Mouse (Mus musculus) limb, embryonic 15.5 days (tissue): ENCODE data around the gene Krt28. TPM values are rescaled to one million over a fixed set of nuclear protein-coding genes. Genes with fewer than 3 reads are reported as not detected.

ENCODE experiments used
- ATAC-seq: fragments of 200-750 bp; cut with Nextera tagmentation; 2 replicates; pipeline ENCODE4 v1.8.0; 2017; ENCODE audit warnings: low read depth, moderate TSS enrichment; ENCODE audit not compliant: insufficient number of reproducible peaks, low FRiP score, low TSS enrichment
- H3K27ac ChIP-seq: fragments of 300-500 bp; sonication (generic); 2 replicates; pipeline ENCODE4 v1.5.1; 2015; ENCODE audit warnings: moderate library complexity, mild to moderate bottlenecking, inconsistent platforms
- H3K27me3 ChIP-seq: fragments of 300-500 bp; sonication (generic); 2 replicates; pipeline ENCODE4 v1.6.1; 2015; ENCODE audit warnings: inconsistent platforms
- H3K36me3 ChIP-seq: fragments of 300-500 bp; sonication (generic); 2 replicates; pipeline ENCODE4 v1.6.1; 2015; ENCODE audit warnings: inconsistent platforms
- H3K4me1 ChIP-seq: fragments of 300-500 bp; sonication (generic); 2 replicates; pipeline ENCODE4 v1.6.1; 2015; ENCODE audit warnings: inconsistent platforms
- H3K4me2 ChIP-seq: fragments of 300-500 bp; sonication (generic); 2 replicates; pipeline ENCODE4 v1.6.1; 2015; ENCODE audit warnings: mild to moderate bottlenecking, inconsistent platforms
- H3K4me3 ChIP-seq: fragments of 300-500 bp; sonication (generic); 2 replicates; pipeline ENCODE4 v1.5.1; 2015; ENCODE audit warnings: mild to moderate bottlenecking, inconsistent platforms
- H3K9ac ChIP-seq: fragments of 300-500 bp; sonication (generic); 2 replicates; pipeline ENCODE4 v1.6.1; 2015; ENCODE audit warnings: inconsistent platforms
- H3K9me3 ChIP-seq: fragments of 300-500 bp; sonication (generic); 2 replicates; pipeline ENCODE4 v1.6.1; 2016; ENCODE audit warnings: inconsistent platforms
- WGBS: fragments of 180-500 bp; shearing (Covaris S2); methylation state at CpG from one replicate; pipeline ENCODE4 v1.1.7; 2015; 5-methylcytosine and 5-hydroxymethylcytosine counted together
- polyA plus RNA-seq: library from polyadenylated mRNA; unstranded; fragments of >200 nt; fragmentation: Nextera tagmentation; extraction: Ambion mirVana; gene quantifications from 2 replicates; pipeline ENCODE4 v1.2.1, GENCODE M21; 2015

Krt28 gene
- 0.14 and 0.17 TPM in 2 replicates for polyA plus RNA-seq

- Histone ChIP-seq H3K4me3 (no peak within 1 kb of the TSS), H3K27ac (no peak within 1 kb of the TSS), H3K9me3 (no peaks in the 10 kb centered on the region), H3K36me3 (no peaks in the 10 kb centered on the region), H3K4me1 (no peaks in the 10 kb centered on the region), H3K4me2 (no peak within 1 kb of the TSS), H3K27me3 (no peaks in the 10 kb centered on the region), H3K9ac (no peak within 1 kb of the TSS)
- WGBS: 80% methylated on average over 13 of the region's 13 CpGs
- no peak for ATAC-seq
Observed at GRCm38 (mm10) chr11:99374803-99375202, at the start of gene Krt28. TSS of gene Krt28 (minus strand) at chr11:99374903.

- 84% methylated on average over 10 of the region's 10 CpGs for WGBS
- Histone ChIP-seq H3K4me3 (no peak within 1 kb of the TSS), H3K9ac (no peak within 1 kb of the TSS), H3K4me1 (no peaks in the 10 kb centered on the region), H3K4me2 (no peak within 1 kb of the TSS), H3K27ac (no peak within 1 kb of the TSS), H3K36me3 (no peaks in the 10 kb centered on the region), H3K9me3 (no peaks in the 10 kb centered on the region), H3K27me3 (peaks cover 5% of the 10 kb centered on the region)
- ATAC-seq: no peak
Observed at GRCm38 (mm10) chr11:99422159-99422558, 47.5 kb upstream of the Krt28 start, which contains the start of gene Krt12. TSS of gene Krt12 (minus strand) at chr11:99422259.

- Histone ChIP-seq H3K9ac (no peak overlapping the region), H3K4me3 (no peak overlapping the region), H3K36me3 (no peaks in the 10 kb centered on the region), H3K9me3 (no peaks in the 10 kb centered on the region), H3K4me1 (no peaks in the 10 kb centered on the region), H3K4me2 (no peak overlapping the region), H3K27ac (no peak overlapping the region), H3K27me3 (peaks cover 5% of the 10 kb centered on the region)
- 39% methylated on average over 10 of the region's 10 CpGs for WGBS
- no peak for ATAC-seq
Observed at GRCm38 (mm10) chr11:99420586-99420985, 45.9 kb upstream of the Krt28 start.

GRCm38 (mm10) chr11:99417819-99418218, 43.1 kb upstream of the Krt28 start:
- Histone ChIP-seq H3K4me1 (no peaks in the 10 kb centered on the region), H3K4me3 (no peak overlapping the region), H3K4me2 (no peak overlapping the region), H3K27ac (no peak overlapping the region), H3K9ac (no peak overlapping the region), H3K36me3 (no peaks in the 10 kb centered on the region), H3K27me3 (peaks cover 5% of the 10 kb centered on the region), H3K9me3 (no peaks in the 10 kb centered on the region)
- no peak for ATAC-seq
- WGBS: 65% methylated on average over 16 of the region's 16 CpGs

GRCm38 (mm10) chr11:99416902-99417301, 42.2 kb upstream of the Krt28 start:
- Histone ChIP-seq H3K9ac (no peak overlapping the region), H3K4me2 (no peak overlapping the region), H3K36me3 (no peaks in the 10 kb centered on the region), H3K27me3 (peaks cover 5% of the 10 kb centered on the region), H3K9me3 (no peaks in the 10 kb centered on the region), H3K4me3 (no peak overlapping the region), H3K4me1 (no peaks in the 10 kb centered on the region), H3K27ac (no peak overlapping the region)
- no peak for ATAC-seq
- WGBS: 85% methylated on average over 13 of the region's 13 CpGs

GRCm38 (mm10) chr11:99414463-99415147, 39.9 kb upstream of the Krt28 start:
- no peaks in the 10 kb centered on the region for H3K9me3 ChIP-seq
- H3K9ac ChIP-seq: no peak overlapping the region
- ATAC-seq: no peak
- WGBS: 86% methylated on average over 13 of the region's 13 CpGs
- no peak overlapping the region for H3K4me2 ChIP-seq
- H3K27ac ChIP-seq: no peak overlapping the region
- H3K4me3 ChIP-seq: no peak overlapping the region
- no peaks in the 10 kb centered on the region for H3K36me3 ChIP-seq
- no peaks in the 10 kb centered on the region for H3K4me1 ChIP-seq
- peaks cover 5% of the 10 kb centered on the region; the same call in 1 of the 2 replicates for H3K27me3 ChIP-seq

GRCm38 (mm10) chr11:99413247-99413646, 38.5 kb upstream of the Krt28 start:
- Histone ChIP-seq H3K4me2 (no peak overlapping the region), H3K27ac (no peak overlapping the region), H3K9me3 (no peaks in the 10 kb centered on the region), H3K4me3 (no peak overlapping the region), H3K27me3 (peaks cover 2% of the 10 kb centered on the region; the same call in 1 of the 2 replicates), H3K9ac (no peak overlapping the region), H3K4me1 (no peaks in the 10 kb centered on the region), H3K36me3 (no peaks in the 10 kb centered on the region)
- 17% methylated on average over 6 of the region's 6 CpGs for WGBS
- no peak for ATAC-seq

GRCm38 (mm10) chr11:99406186-99406585, 31.5 kb upstream of the Krt28 start:
- ATAC-seq: no peak
- Histone ChIP-seq H3K27me3 (no peaks in the 10 kb centered on the region), H3K36me3 (no peaks in the 10 kb centered on the region), H3K9ac (no peak overlapping the region), H3K4me2 (no peak overlapping the region), H3K27ac (no peak overlapping the region), H3K4me3 (no peak overlapping the region), H3K4me1 (no peaks in the 10 kb centered on the region), H3K9me3 (no peaks in the 10 kb centered on the region)
- 61% methylated on average over 10 of the region's 10 CpGs for WGBS

GRCm38 (mm10) chr11:99399956-99400549, 25.4 kb upstream of the Krt28 start:
- no peaks in the 10 kb centered on the region for H3K36me3 ChIP-seq
- no peaks in the 10 kb centered on the region for H3K9me3 ChIP-seq
- WGBS: 83% methylated on average over 13 of the region's 13 CpGs
- H3K4me2 ChIP-seq: no peak overlapping the region
- H3K27ac ChIP-seq: no peak overlapping the region
- no peak overlapping the region for H3K9ac ChIP-seq
- no peaks in the 10 kb centered on the region for H3K4me1 ChIP-seq
- H3K4me3 ChIP-seq: no peak overlapping the region
- no peak for ATAC-seq
- peaks cover 11% of the 10 kb centered on the region; the same call in 1 of the 2 replicates for H3K27me3 ChIP-seq

GRCm38 (mm10) chr11:99398832-99399231, 24.1 kb upstream of the Krt28 start:
- H3K36me3 ChIP-seq: no peaks in the 10 kb centered on the region
- H3K4me3 ChIP-seq: no peak overlapping the region
- 64% methylated on average over 8 of the region's 8 CpGs for WGBS
- H3K9me3 ChIP-seq: no peaks in the 10 kb centered on the region
- peaks cover 11% of the 10 kb centered on the region; the same call in 1 of the 2 replicates for H3K27me3 ChIP-seq
- no peak for ATAC-seq
- H3K4me2 ChIP-seq: no peak overlapping the region
- H3K9ac ChIP-seq: no peak overlapping the region
- H3K4me1 ChIP-seq: no peaks in the 10 kb centered on the region
- H3K27ac ChIP-seq: no peak overlapping the region

- ATAC-seq: no peak
- no peak overlapping the region for H3K4me3 ChIP-seq
- H3K9me3 ChIP-seq: no peaks in the 10 kb centered on the region
Observed at GRCm38 (mm10) chr11:99398084-99398483, 23.4 kb upstream of the Krt28 start.

GRCm38 (mm10) chr11:99396661-99397060, 22.0 kb upstream of the Krt28 start:
- no peak for ATAC-seq
- H3K9ac ChIP-seq: no peak overlapping the region
- no peaks in the 10 kb centered on the region for H3K9me3 ChIP-seq
- no peaks in the 10 kb centered on the region for H3K36me3 ChIP-seq
- WGBS: 84% methylated on average over 2 of the region's 2 CpGs
- H3K4me3 ChIP-seq: no peak overlapping the region
- H3K4me2 ChIP-seq: no peak overlapping the region
- H3K27ac ChIP-seq: no peak overlapping the region
- H3K27me3 ChIP-seq: peaks cover 11% of the 10 kb centered on the region; the same call in 1 of the 2 replicates
- H3K4me1 ChIP-seq: no peaks in the 10 kb centered on the region

More at GRCm38 (mm10) chr11:99398084-99398483, 23.4 kb upstream of the Krt28 start:
- Histone ChIP-seq H3K9ac (no peak overlapping the region), H3K27me3 (peaks cover 11% of the 10 kb centered on the region; the same call in 1 of the 2 replicates), H3K4me1 (no peaks in the 10 kb centered on the region), H3K36me3 (no peaks in the 10 kb centered on the region), H3K4me2 (no peak overlapping the region), H3K27ac (no peak overlapping the region)
- 61% methylated on average over 3 of the region's 3 CpGs for WGBS
